Mouse (Mus musculus): ENCODE measurements at regions not wholly inside any gene's neighbourhood (a gene's known extent, or its start where the extent isn't known, plus 50 kb on each side); places are given as distances from the start of the nearest gene placed in this dataset.

GRCm38 (mm10) chr9:61689939-61690338, 224.4 kb downstream of the Rplp1 start:
- DNase-seq (ENCODE audit: low spot score) (no peak), ATAC-seq (ENCODE audit: extremely low read depth, insufficient number of reproducible peaks, low FRiP score, poor library complexity, severe bottlenecking) (no peak)
- H3K36me3 ChIP-seq (replicated peaks), result no peaks in the 10 kb centered on the region
- no peaks in the 10 kb centered on the region for H3K4me1 ChIP-seq (ENCODE audit: insufficient read depth, low read depth, low read length)
- peaks cover 8% of the 10 kb centered on the region for H3K27me3 ChIP-seq (ENCODE audit: insufficient read depth, low read length)
- TF ChIP-seq TAL1 (conservative IDR thresholded peaks at IDR 0.05; ENCODE audit: low read depth, low read length) (no peak), GATA1 (IDR thresholded peaks at IDR 0.05; ENCODE audit: borderline replicate concordance, low read length) (no peak), CTCF (IDR thresholded peaks at IDR 0.05; ENCODE audit: low read depth, low read length) (no peak), GATA2 (IDR thresholded peaks at IDR 0.05; ENCODE audit: borderline replicate concordance, low read depth, low read length) (no peak), POLR2AphosphoS5 (IDR thresholded peaks at IDR 0.05; ENCODE audit: insufficient replicate concordance, low read depth, low read length) (no peak)
- no peaks in the 10 kb centered on the region for H3K9me3 ChIP-seq (replicated peaks)
- no peak overlapping the region for H3K4me3 ChIP-seq (ENCODE audit: low read depth, low read length)

GRCm38 (mm10) chr9:61689516-61689915, 224.8 kb downstream of the Rplp1 start:
- no peak for ATAC-seq (ENCODE audit: extremely low read depth, insufficient number of reproducible peaks, low FRiP score, poor library complexity, severe bottlenecking)
- H3K27me3 ChIP-seq (ENCODE audit: insufficient read depth, low read length), result peaks cover 8% of the 10 kb centered on the region

GRCm38 (mm10) chr9:61683557-61683956, 230.8 kb downstream of the Rplp1 start:
- no peak for ATAC-seq (ENCODE audit: extremely low read depth, insufficient number of reproducible peaks, low FRiP score, poor library complexity, severe bottlenecking)
- no peak for TF ChIP-seq TAL1 (conservative IDR thresholded peaks at IDR 0.05; ENCODE audit: low read depth, low read length)
- TF ChIP-seq GATA1 (IDR thresholded peaks at IDR 0.05; ENCODE audit: borderline replicate concordance, low read length), result no peak
- no peak for TF ChIP-seq GATA2 (IDR thresholded peaks at IDR 0.05; ENCODE audit: borderline replicate concordance, low read depth, low read length)
- TF ChIP-seq POLR2AphosphoS5 (IDR thresholded peaks at IDR 0.05; ENCODE audit: insufficient replicate concordance, low read depth, low read length), result no peak
- no peak for TF ChIP-seq CTCF (IDR thresholded peaks at IDR 0.05; ENCODE audit: low read depth, low read length)
- Histone ChIP-seq H3K27me3 (ENCODE audit: insufficient read depth, low read length) (peaks cover 5% of the 10 kb centered on the region), H3K4me1 (ENCODE audit: insufficient read depth, low read depth, low read length) (no peaks in the 10 kb centered on the region), H3K9me3 (replicated peaks) (no peaks in the 10 kb centered on the region), H3K36me3 (replicated peaks) (no peaks in the 10 kb centered on the region), H3K4me3 (ENCODE audit: low read depth, low read length) (no peak overlapping the region)
- DNase-seq (ENCODE audit: low spot score), result no peak

More at GRCm38 (mm10) chr9:61689516-61689915, 224.8 kb downstream of the Rplp1 start:
- H3K4me3 ChIP-seq (ENCODE audit: low read depth, low read length), result no peak overlapping the region
- DNase-seq (ENCODE audit: low spot score), result no peak
- no peaks in the 10 kb centered on the region for H3K4me1 ChIP-seq (ENCODE audit: insufficient read depth, low read depth, low read length)
- no peak for TF ChIP-seq GATA2 (IDR thresholded peaks at IDR 0.05; ENCODE audit: borderline replicate concordance, low read depth, low read length)
- no peak for TF ChIP-seq GATA1 (IDR thresholded peaks at IDR 0.05; ENCODE audit: borderline replicate concordance, low read length)
- TF ChIP-seq TAL1 (conservative IDR thresholded peaks at IDR 0.05; ENCODE audit: low read depth, low read length), result no peak
- TF ChIP-seq POLR2AphosphoS5 (IDR thresholded peaks at IDR 0.05; ENCODE audit: insufficient replicate concordance, low read depth, low read length), result no peak
- no peak for TF ChIP-seq CTCF (IDR thresholded peaks at IDR 0.05; ENCODE audit: low read depth, low read length)
- H3K9me3 ChIP-seq (replicated peaks), result no peaks in the 10 kb centered on the region
- H3K36me3 ChIP-seq (replicated peaks), result no peaks in the 10 kb centered on the region

- ATAC-seq (ENCODE audit: extremely low read depth, insufficient number of reproducible peaks, low FRiP score, poor library complexity, severe bottlenecking) (no peak), DNase-seq (ENCODE audit: low spot score) (no peak)
- Histone ChIP-seq H3K36me3 (replicated peaks) (no peaks in the 10 kb centered on the region), H3K4me1 (ENCODE audit: insufficient read depth, low read depth, low read length) (no peaks in the 10 kb centered on the region), H3K27me3 (ENCODE audit: insufficient read depth, low read length) (peaks cover 10% of the 10 kb centered on the region), H3K4me3 (ENCODE audit: low read depth, low read length) (no peak overlapping the region), H3K9me3 (replicated peaks) (no peaks in the 10 kb centered on the region)
- no peak for TF ChIP-seq GATA1 (IDR thresholded peaks at IDR 0.05; ENCODE audit: borderline replicate concordance, low read length)
- no peak for TF ChIP-seq GATA2 (IDR thresholded peaks at IDR 0.05; ENCODE audit: borderline replicate concordance, low read depth, low read length)
- TF ChIP-seq CTCF (IDR thresholded peaks at IDR 0.05; ENCODE audit: low read depth, low read length), result no peak
- no peak for TF ChIP-seq POLR2AphosphoS5 (IDR thresholded peaks at IDR 0.05; ENCODE audit: insufficient replicate concordance, low read depth, low read length)
- no peak for TF ChIP-seq TAL1 (conservative IDR thresholded peaks at IDR 0.05; ENCODE audit: low read depth, low read length)
Observed at GRCm38 (mm10) chr9:61682744-61683259, 231.5 kb downstream of the Rplp1 start.

- DNase-seq (ENCODE audit: low spot score) (no peak), ATAC-seq (ENCODE audit: extremely low read depth, insufficient number of reproducible peaks, low FRiP score, poor library complexity, severe bottlenecking) (no peak)
- Histone ChIP-seq H3K9me3 (replicated peaks) (no peaks in the 10 kb centered on the region), H3K4me1 (ENCODE audit: insufficient read depth, low read depth, low read length) (no peaks in the 10 kb centered on the region), H3K27me3 (ENCODE audit: insufficient read depth, low read length) (peaks cover 8% of the 10 kb centered on the region), H3K4me3 (ENCODE audit: low read depth, low read length) (no peak overlapping the region), H3K36me3 (replicated peaks) (no peaks in the 10 kb centered on the region)
- TF ChIP-seq TAL1 (conservative IDR thresholded peaks at IDR 0.05; ENCODE audit: low read depth, low read length) (no peak), CTCF (IDR thresholded peaks at IDR 0.05; ENCODE audit: low read depth, low read length) (no peak), GATA2 (IDR thresholded peaks at IDR 0.05; ENCODE audit: borderline replicate concordance, low read depth, low read length) (no peak), POLR2AphosphoS5 (IDR thresholded peaks at IDR 0.05; ENCODE audit: insufficient replicate concordance, low read depth, low read length) (no peak), GATA1 (IDR thresholded peaks at IDR 0.05; ENCODE audit: borderline replicate concordance, low read length) (no peak)
Observed at GRCm38 (mm10) chr9:61682316-61682715, 232.0 kb downstream of the Rplp1 start.

GRCm38 (mm10) chr9:61681406-61681805, 232.9 kb downstream of the Rplp1 start:
- no peaks in the 10 kb centered on the region for H3K9me3 ChIP-seq (replicated peaks)
- DNase-seq (ENCODE audit: low spot score) (no peak), ATAC-seq (ENCODE audit: extremely low read depth, insufficient number of reproducible peaks, low FRiP score, poor library complexity, severe bottlenecking) (no peak)
- TF ChIP-seq TAL1 (conservative IDR thresholded peaks at IDR 0.05; ENCODE audit: low read depth, low read length) (no peak), CTCF (IDR thresholded peaks at IDR 0.05; ENCODE audit: low read depth, low read length) (no peak), GATA1 (IDR thresholded peaks at IDR 0.05; ENCODE audit: borderline replicate concordance, low read length) (no peak), GATA2 (IDR thresholded peaks at IDR 0.05; ENCODE audit: borderline replicate concordance, low read depth, low read length) (no peak), POLR2AphosphoS5 (IDR thresholded peaks at IDR 0.05; ENCODE audit: insufficient replicate concordance, low read depth, low read length) (no peak)
- no peaks in the 10 kb centered on the region for H3K36me3 ChIP-seq (replicated peaks)
- H3K4me1 ChIP-seq (ENCODE audit: insufficient read depth, low read depth, low read length), result no peaks in the 10 kb centered on the region
- H3K27me3 ChIP-seq (ENCODE audit: insufficient read depth, low read length), result peaks cover 7% of the 10 kb centered on the region; the same call in 1 of the 2 replicates
- no peak overlapping the region for H3K4me3 ChIP-seq (ENCODE audit: low read depth, low read length)

Measured in G1E (cell line).